Mouse (Mus musculus): Measurements from ENCODE around the gene Trim30b. TPM values are rescaled to one million over a fixed set of nuclear protein-coding genes. Genes with fewer than 3 reads are reported as not detected.
A peak's percentile ranks its signal among the peaks of the same experiment; 100 is the strongest.

Trim30b gene
- polyA plus RNA-seq, 1 experiment = 0.74 TPM

DNA sequence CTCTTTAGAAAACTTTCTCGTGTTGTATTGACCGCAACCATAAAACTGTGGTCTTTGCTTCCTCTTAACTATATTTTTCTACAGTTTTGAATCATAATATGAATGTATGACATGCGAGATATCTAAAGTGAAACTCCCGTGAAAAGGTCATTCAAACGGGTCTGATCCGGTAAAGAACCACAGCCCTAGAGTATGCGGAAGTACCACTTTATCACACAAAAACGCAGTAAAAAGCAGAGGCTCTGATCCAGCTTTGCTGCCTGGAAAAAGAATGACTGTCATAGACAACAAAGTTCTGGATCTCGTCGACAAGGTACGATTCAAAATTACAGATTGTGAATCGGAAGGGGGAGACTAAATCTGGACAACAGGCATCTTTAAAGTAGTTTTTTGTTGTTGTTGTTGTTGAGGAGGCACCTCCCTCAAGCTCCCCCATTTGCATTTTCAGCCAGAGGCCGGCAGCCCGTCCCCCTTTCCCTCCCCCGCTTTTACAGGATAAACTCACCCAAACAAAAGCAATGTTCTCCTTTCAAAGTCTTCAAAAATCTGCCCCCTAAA, 54.8 kb downstream of the Trim30b start:
- Histone ChIP-seq H3K4me3 (ENCODE audit: control insufficient read depth, insufficient read depth, low read length) (peak overlapping the region; percentile 98), H3K27me3 (ENCODE audit: control insufficient read depth, insufficient read depth, low read length) (no peaks in the 10 kb centered on the region), H3K4me1 (replicated peaks; ENCODE audit: control insufficient read depth, insufficient read depth, low read length) (0 out of 2 replicates have a peak, but pooled peaks cover 4% of the 10 kb centered on the region), H3K27ac (ENCODE audit: control insufficient read depth, insufficient read depth, low read length) (peak overlapping the region; percentile 100), H3K36me3 (ENCODE audit: control insufficient read depth, insufficient read depth, low read length) (no peaks in the 10 kb centered on the region)
- peak; percentile 11 for DNase-seq
- 1% methylated on average over 15 of the region's 15 CpGs for WGBS
- TF ChIP-seq POLR2A (IDR thresholded peaks at IDR 0.05; ENCODE audit: control insufficient read depth, extremely low read depth, insufficient read depth, low read length, poor library complexity) = no peak
- TF ChIP-seq CTCF (IDR thresholded peaks at IDR 0.05; ENCODE audit: borderline replicate concordance, control insufficient read depth, extremely low read depth, insufficient read depth, low read length, poor library complexity) = no peak

Other genes with a start within 250 kb of the Trim30b start
- not detected in 2 replicates for gene Ubqln5, start 240.1 kb downstream of the Trim30b start, polyA plus RNA-seq (2012; rRNA removed)
- not detected in 2 replicates for gene Olfr643, start 232.5 kb downstream of the Trim30b start, polyA plus RNA-seq (2012; rRNA removed)
- gene Ubqln3, start 226.6 kb downstream of the Trim30b start, polyA plus RNA-seq (2012; rRNA removed) = 0.11 TPM in 1 of 2 replicates, not detected in the other
- 0.09 TPM in 1 of 2 replicates, not detected in the other for gene Ubqlnl, start 219.3 kb downstream of the Trim30b start, polyA plus RNA-seq (2012; rRNA removed)
- 0.09 TPM in 2 replicates for gene Olfm5, start 205.1 kb downstream of the Trim30b start, polyA plus RNA-seq (2012; rRNA removed)
- not detected in 2 replicates for gene Olfr648, start 186.5 kb downstream of the Trim30b start, polyA plus RNA-seq (2012; rRNA removed)
- not detected in 2 replicates for gene Olfr649, start 173.9 kb downstream of the Trim30b start, polyA plus RNA-seq (2012; rRNA removed)
- 0.52 and 0.98 TPM in 2 replicates for gene Trim6, start 151.1 kb downstream of the Trim30b start, polyA plus RNA-seq (2012; rRNA removed)
- gene Trim34a, start 125.4 kb downstream of the Trim30b start, polyA plus RNA-seq (2012; rRNA removed) = 11.3 and 17.7 TPM in 2 replicates
- 1.6 and 2.8 TPM in 2 replicates for gene Trim5, start 81.8 kb downstream of the Trim30b start, polyA plus RNA-seq (2012; rRNA removed)
- 15.2 and 26.9 TPM in 2 replicates for gene Trim12a, start 54.4 kb downstream of the Trim30b start, polyA plus RNA-seq (2012; rRNA removed)
- gene Trim34b, start 40.4 kb downstream of the Trim30b start, polyA plus RNA-seq (2012; rRNA removed) = 6.4 and 10.6 TPM in 2 replicates
- gene Trim12c, start 16.5 kb downstream of the Trim30b start, polyA plus RNA-seq (2012; rRNA removed) = 9.8 and 10.4 TPM in 2 replicates
- gene Trim30c, start 31.0 kb upstream of the Trim30b start, polyA plus RNA-seq (2012; rRNA removed) = 0.06 TPM in 1 of 2 replicates, not detected in the other
- gene Trim30a, start 95.3 kb upstream of the Trim30b start, polyA plus RNA-seq (2012; rRNA removed) = 10.3 and 16.8 TPM in 2 replicates
- 2.2 and 4.8 TPM in 2 replicates for gene Trim30d, start 138.0 kb upstream of the Trim30b start, polyA plus RNA-seq (2012; rRNA removed)
- gene Olfr651, start 180.2 kb upstream of the Trim30b start, polyA plus RNA-seq (2012; rRNA removed) = not detected in 2 replicates
- not detected in 2 replicates for gene Olfr652, start 191.0 kb upstream of the Trim30b start, polyA plus RNA-seq (2012; rRNA removed)
- gene Olfr653, start 207.4 kb upstream of the Trim30b start, polyA plus RNA-seq (2012; rRNA removed) = not detected in 2 replicates
- gene Olfr654, start 217.1 kb upstream of the Trim30b start, polyA plus RNA-seq (2012; rRNA removed) = not detected in 2 replicates
- gene Olfr655, start 231.9 kb upstream of the Trim30b start, polyA plus RNA-seq (2012; rRNA removed) = not detected in 2 replicates
- not detected in 2 replicates for gene Olfr656, start 244.1 kb upstream of the Trim30b start, polyA plus RNA-seq (2012; rRNA removed)

Data from thymus, adult 2 months (tissue).